Mouse (Mus musculus): ENCODE data around the gene Tmem117.

Tmem117 gene

DNA sequence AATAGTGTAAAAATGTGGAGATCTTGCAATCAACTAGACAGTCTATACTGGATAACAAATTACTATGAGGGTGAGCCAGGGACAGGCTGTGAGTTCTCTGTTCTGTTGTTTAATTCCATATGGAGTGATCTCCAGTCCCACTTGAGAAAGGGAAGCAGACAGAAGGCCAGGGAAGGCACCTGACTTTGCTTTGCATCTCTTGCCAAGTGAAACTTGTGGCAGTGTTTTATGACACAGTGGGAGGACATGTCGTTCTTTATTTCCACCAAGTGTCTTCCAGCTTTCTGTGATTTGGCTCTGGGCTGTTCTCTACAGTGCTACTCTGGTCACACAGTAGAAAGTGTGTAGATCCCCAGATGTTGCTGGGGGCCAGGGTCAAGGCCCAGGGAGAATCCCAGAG lies 152.5 kb downstream of the Tmem117 start:
- TF ChIP-seq GATA4 (IDR thresholded peaks at IDR 0.05; ENCODE audit: insufficient replicate concordance, low read length), result no peak

DNA sequence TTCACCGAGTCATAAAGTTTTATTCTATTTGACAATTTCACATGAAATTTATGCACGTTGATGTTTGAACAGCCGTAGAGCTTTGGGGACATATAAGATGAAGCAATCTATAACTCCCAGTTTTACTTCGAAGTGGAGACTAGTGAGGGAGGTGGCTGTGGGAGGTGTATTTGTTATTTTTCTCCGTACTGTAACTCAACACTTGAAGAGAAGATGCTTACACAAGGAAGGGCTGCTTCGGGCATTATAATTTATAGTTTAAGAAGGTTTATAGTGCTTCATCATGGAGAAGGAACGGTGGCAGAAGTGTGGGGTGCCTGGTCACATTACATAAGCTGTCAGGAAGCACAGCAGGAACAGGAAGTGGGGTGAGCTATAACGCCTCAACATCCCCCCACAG lies 164.4 kb downstream of the Tmem117 start:
- TF ChIP-seq GATA4 (IDR thresholded peaks at IDR 0.05; ENCODE audit: insufficient replicate concordance, low read length), result no peak

GRCm38 (mm10) chr15:94795484-94795883 lies 166.5 kb downstream of the Tmem117 start:
- TF ChIP-seq GATA4 (IDR thresholded peaks at IDR 0.05; ENCODE audit: insufficient replicate concordance, low read length), result no peak

DNA sequence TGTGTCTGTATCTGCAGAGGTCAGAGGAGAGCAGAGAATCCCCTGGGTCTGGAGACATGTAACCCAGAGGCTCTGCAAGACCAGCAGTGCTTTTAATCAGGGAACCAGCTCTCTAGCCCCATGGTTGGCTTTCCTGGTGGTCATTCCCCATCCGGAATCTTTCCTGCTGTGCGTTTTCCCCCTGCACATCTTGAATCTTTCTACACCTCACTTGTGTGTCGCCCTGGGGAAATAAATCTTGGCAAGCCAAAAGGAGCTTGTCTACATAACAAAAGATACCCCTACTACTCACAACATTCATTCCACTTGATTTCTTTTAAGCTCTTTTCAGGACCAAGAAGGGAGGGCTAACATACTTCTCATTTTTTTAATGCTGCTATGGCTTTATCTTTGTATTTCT lies 169.2 kb downstream of the Tmem117 start:
- TF ChIP-seq GATA4 (IDR thresholded peaks at IDR 0.05; ENCODE audit: insufficient replicate concordance, low read length), result no peak

DNA sequence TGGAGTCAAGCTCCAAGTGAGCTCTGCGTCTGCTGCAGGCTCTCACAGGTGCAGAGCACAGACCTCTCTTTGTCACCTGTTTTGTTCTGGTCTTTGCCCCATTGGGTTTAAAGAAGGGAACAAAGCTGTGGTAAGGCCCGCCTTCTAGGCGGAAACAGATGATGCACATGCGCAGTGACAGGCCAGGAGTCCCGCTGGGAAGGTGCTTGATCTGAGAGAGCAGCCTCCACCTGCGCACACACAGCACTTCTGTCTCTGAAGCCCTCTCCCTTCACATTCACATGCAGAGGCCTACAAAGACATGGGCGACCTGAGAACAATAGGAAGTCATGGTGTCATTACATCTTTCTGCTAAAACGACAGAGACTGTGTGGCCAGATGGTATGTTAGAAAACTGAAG lies 172.4 kb downstream of the Tmem117 start:
- TF ChIP-seq GATA4 (IDR thresholded peaks at IDR 0.05; ENCODE audit: insufficient replicate concordance, low read length), result no peak

GRCm38 (mm10) chr15:94802820-94803219 lies 173.8 kb downstream of the Tmem117 start:
- TF ChIP-seq GATA4 (IDR thresholded peaks at IDR 0.05; ENCODE audit: insufficient replicate concordance, low read length), result no peak

- no peak for TF ChIP-seq GATA4 (IDR thresholded peaks at IDR 0.05; ENCODE audit: insufficient replicate concordance, low read length)
These were observed 174.8 kb downstream of the Tmem117 start for GRCm38 (mm10) chr15:94803624-94804342.

- no peak for TF ChIP-seq GATA4 (IDR thresholded peaks at IDR 0.05; ENCODE audit: insufficient replicate concordance, low read length)
These were observed 177.0 kb downstream of the Tmem117 start for GRCm38 (mm10) chr15:94806005-94806404.

DNA sequence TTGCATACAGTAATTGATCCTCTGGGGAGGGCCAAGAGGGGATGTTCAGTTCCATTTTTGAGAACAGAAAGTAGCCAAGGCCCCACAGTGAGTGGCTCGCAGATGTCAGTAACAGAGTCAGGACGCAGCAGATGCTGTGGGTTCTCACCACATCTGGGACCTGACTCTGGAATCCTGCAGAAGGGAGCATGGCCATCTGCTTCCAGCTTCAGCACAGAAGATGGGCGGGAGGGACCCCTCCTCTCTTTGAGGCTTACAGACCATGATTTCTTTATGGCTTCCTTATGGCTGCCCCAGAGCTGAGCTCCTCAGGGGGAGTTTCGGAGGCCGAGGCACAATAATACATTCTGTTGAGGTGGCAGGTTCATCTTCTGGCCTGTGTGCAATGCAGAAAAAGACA lies 182.5 kb downstream of the Tmem117 start:
- TF ChIP-seq GATA4 (IDR thresholded peaks at IDR 0.05; ENCODE audit: insufficient replicate concordance, low read length), result no peak

- no peak for TF ChIP-seq GATA4 (IDR thresholded peaks at IDR 0.05; ENCODE audit: insufficient replicate concordance, low read length)
These were observed 185.4 kb downstream of the Tmem117 start for GRCm38 (mm10) chr15:94814213-94815100.

GRCm38 (mm10) chr15:94835634-94836033 lies 206.6 kb downstream of the Tmem117 start:
- no peak for TF ChIP-seq GATA4 (IDR thresholded peaks at IDR 0.05; ENCODE audit: insufficient replicate concordance, low read length)

DNA sequence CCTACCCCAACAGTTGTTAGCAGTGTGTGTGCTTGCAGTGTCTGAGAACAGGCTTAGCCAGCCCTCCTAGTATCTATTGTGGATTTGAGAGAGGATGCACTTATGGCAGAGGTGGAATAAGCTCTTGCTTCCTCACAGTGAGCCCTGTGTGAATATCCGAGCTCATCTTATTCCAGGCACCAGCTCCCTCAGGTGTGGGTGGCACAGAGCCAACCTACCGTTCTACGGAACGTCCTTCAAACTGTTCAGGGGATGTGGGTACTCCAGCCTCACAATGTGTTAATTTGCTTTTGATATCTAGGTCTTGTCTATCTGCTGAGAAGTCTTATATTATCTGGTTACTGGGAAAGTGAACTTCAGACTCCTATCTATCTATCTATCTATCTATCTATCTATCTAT lies 209.6 kb downstream of the Tmem117 start:
- TF ChIP-seq GATA4 (IDR thresholded peaks at IDR 0.05; ENCODE audit: insufficient replicate concordance, low read length), result no peak

DNA sequence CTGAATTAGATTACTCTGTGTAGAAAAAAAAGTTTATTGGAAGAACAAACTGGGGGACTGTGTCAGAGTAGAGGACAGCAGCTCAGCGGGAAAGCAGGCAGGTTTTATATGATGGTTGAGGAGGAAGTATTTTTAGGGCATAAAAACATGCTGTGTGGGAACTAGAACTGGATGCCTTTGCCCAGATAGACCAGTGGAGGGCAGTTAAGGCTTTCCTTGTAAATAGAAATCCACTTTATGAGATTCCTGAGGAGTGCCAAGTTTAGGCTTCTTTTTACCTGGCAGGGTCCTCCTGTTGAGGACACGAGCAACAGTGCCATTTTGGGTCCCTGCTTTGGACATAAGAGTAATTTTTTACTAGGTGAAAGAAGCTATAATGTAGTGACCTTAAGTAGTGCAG lies 218.5 kb downstream of the Tmem117 start:
- TF ChIP-seq GATA4 (IDR thresholded peaks at IDR 0.05; ENCODE audit: insufficient replicate concordance, low read length), result no peak

DNA sequence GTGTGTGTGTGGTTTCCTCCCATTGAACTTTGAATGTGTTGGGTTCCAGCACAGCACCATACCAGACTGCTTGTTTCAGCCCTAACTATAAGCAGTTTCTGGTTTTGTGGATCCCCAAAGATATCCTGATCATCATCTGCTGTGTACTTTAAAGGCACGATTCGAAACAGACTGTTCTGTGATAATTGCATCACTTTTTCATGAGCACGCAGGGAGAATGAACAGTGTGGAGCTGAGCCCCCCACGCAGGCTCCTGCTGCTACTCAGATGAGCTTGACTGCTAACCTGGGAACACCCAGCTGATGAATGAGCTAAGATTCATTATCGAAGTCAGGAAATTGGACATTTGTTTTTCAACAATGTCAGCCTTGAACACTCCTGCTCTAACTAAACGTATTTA lies 230.6 kb downstream of the Tmem117 start:
- no peak for TF ChIP-seq GATA4 (IDR thresholded peaks at IDR 0.05; ENCODE audit: insufficient replicate concordance, low read length)

GRCm38 (mm10) chr15:94861173-94861572 lies 232.1 kb downstream of the Tmem117 start:
- no peak for TF ChIP-seq GATA4 (IDR thresholded peaks at IDR 0.05; ENCODE audit: insufficient replicate concordance, low read length)

GRCm38 (mm10) chr15:94864134-94864533 lies 235.1 kb downstream of the Tmem117 start:
- TF ChIP-seq GATA4 (IDR thresholded peaks at IDR 0.05; ENCODE audit: insufficient replicate concordance, low read length), result no peak
